Mouse (Mus musculus): Measurements from ENCODE around the gene Nln. TPM values are rescaled to one million over a fixed set of nuclear protein-coding genes. Genes with fewer than 3 reads are reported as not detected.

Gene Nln
- polyA plus RNA-seq, 1 experiment, result 2.6 TPM

DNA sequence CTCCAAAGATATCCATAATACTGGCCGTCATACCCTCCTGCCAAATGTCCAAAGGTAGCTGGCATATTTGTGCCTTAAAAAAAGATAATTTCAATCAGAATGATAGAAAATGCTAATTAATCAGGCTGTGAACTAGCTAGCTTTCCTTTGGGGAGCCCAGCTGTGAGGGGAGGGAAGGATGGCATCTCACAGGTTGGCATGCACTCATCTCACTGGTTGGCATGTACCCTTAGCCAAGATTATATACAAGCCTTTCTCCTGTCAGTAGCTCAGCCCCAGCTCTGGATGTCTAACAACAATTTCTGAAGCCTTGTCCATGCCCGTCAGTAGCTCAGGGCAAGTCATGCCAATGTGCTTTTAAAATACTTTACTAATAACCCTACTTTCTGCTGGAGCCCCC lies 73.8 kb downstream of the Nln start:
- no peaks in the 10 kb centered on the region for H3K36me3 ChIP-seq (ENCODE audit: control insufficient read depth, insufficient read depth, low read length)
- H3K27ac ChIP-seq (ENCODE audit: control insufficient read depth, insufficient read depth, low read length), result no peak overlapping the region
- no peak overlapping the region for H3K4me3 ChIP-seq (ENCODE audit: control insufficient read depth, insufficient read depth, low read length)
- DNase-seq, result no peak
- 96% methylated on average over 2 of the region's 2 CpGs for WGBS
- H3K27me3 ChIP-seq (ENCODE audit: control insufficient read depth, insufficient read depth, low read length), result no peaks in the 10 kb centered on the region
- H3K4me1 ChIP-seq (replicated peaks; ENCODE audit: control insufficient read depth, insufficient read depth, low read length), result peaks cover 1% of the 10 kb centered on the region; the same call in 1 of the 2 replicates
- no peak for TF ChIP-seq CTCF (IDR thresholded peaks at IDR 0.05; ENCODE audit: borderline replicate concordance, control insufficient read depth, extremely low read depth, insufficient read depth, low read length, poor library complexity)

DNA sequence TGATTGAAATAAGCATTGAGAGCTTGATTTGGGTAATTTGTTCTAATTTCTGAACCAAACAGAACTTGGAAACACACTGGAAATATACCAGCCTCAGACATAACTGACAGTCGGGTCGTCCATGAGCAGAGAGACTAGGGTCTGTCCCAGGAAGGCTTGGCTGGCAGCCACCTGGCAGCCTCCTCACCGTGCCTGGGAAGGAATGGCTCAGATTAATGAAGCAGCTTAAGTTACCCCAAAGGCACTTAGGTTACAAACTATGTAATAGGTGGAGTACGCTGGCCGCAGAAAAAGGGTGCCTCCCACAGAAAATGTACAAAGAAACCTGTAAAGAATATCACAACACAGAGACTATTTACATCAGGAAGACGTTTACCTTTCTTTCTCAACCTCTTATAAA lies 74.6 kb downstream of the Nln start:
- H3K27me3 ChIP-seq (ENCODE audit: control insufficient read depth, insufficient read depth, low read length), result no peaks in the 10 kb centered on the region
- 91% methylated on average over 6 of the region's 6 CpGs for WGBS
- no peaks in the 10 kb centered on the region; the same call in 1 of the 2 replicates for H3K4me1 ChIP-seq (replicated peaks; ENCODE audit: control insufficient read depth, insufficient read depth, low read length)
- no peaks in the 10 kb centered on the region for H3K36me3 ChIP-seq (ENCODE audit: control insufficient read depth, insufficient read depth, low read length)
- TF ChIP-seq POLR2A (IDR thresholded peaks at IDR 0.05; ENCODE audit: control insufficient read depth, extremely low read depth, insufficient read depth, low read length, poor library complexity), result no peak
- TF ChIP-seq CTCF (IDR thresholded peaks at IDR 0.05; ENCODE audit: borderline replicate concordance, control insufficient read depth, extremely low read depth, insufficient read depth, low read length, poor library complexity), result no peak
- H3K27ac ChIP-seq (ENCODE audit: control insufficient read depth, insufficient read depth, low read length), result no peak overlapping the region
- DNase-seq, result no peak
- no peak overlapping the region for H3K4me3 ChIP-seq (ENCODE audit: control insufficient read depth, insufficient read depth, low read length)

DNA sequence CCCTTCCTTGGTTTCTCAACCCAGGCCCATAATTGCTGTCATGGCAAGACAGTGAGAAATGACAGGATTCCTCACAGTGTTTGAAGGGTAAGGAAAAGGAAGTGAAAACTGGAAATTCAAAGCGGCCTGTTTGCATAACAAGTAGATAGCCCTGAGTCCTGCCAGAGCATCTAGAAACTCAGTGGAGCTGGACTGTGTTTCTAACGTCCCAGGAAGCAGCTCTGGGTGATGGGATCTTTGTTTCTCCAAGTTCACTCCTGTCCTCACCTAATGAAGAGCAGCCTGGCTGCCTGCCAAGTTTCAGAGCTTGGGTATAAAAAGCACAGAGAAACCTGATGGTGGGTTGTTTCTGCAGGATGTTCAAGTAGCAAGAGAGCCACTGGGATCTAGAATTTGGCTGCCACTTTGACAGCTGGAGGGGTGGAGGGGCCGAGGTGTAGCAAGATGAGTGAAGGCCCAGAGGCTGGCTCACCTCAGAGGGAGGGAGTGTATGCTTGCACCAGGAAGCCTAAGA lies 76.7 kb downstream of the Nln start:
- Histone ChIP-seq H3K4me1 (replicated peaks; ENCODE audit: control insufficient read depth, insufficient read depth, low read length) (no peaks in the 10 kb centered on the region), H3K4me3 (ENCODE audit: control insufficient read depth, insufficient read depth, low read length) (no peak overlapping the region), H3K27me3 (ENCODE audit: control insufficient read depth, insufficient read depth, low read length) (no peaks in the 10 kb centered on the region), H3K36me3 (ENCODE audit: control insufficient read depth, insufficient read depth, low read length) (no peaks in the 10 kb centered on the region), H3K27ac (ENCODE audit: control insufficient read depth, insufficient read depth, low read length) (no peak overlapping the region)
- TF ChIP-seq POLR2A (IDR thresholded peaks at IDR 0.05; ENCODE audit: control insufficient read depth, extremely low read depth, insufficient read depth, low read length, poor library complexity) (no peak), CTCF (IDR thresholded peaks at IDR 0.05; ENCODE audit: borderline replicate concordance, control insufficient read depth, extremely low read depth, insufficient read depth, low read length, poor library complexity) (no peak)
- DNase-seq, result no peak
- WGBS, result 54% methylated on average over 3 of the region's 3 CpGs

DNA sequence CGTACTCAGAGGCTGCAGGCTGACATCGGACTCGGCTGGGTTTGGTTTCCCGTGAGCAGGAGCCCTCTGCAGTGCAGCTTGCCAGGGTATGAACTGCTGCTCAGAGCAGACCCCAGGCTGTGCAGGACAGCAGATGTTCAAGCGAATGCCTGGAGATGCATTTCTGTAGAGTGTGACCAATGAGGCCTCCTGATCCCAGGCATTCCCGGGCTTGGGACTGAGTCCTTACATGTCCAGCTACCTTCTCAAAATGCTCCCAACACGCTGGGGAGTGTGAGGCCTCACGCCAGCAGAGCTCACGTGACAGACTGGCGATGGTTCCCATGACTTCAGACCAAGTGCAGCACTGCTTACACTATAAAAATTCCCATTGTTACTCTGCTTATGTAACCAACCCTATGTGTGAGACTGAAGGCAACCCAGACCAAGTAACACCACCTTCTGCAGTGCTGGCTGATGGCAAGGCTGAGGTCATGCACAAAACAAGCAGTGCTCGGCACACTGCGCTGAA lies 77.5 kb downstream of the Nln start:
- WGBS, result 94% methylated on average over 12 of the region's 12 CpGs
- no peak overlapping the region for H3K27ac ChIP-seq (ENCODE audit: control insufficient read depth, insufficient read depth, low read length)
- DNase-seq, result no peak
- H3K27me3 ChIP-seq (ENCODE audit: control insufficient read depth, insufficient read depth, low read length), result no peaks in the 10 kb centered on the region
- H3K4me3 ChIP-seq (ENCODE audit: control insufficient read depth, insufficient read depth, low read length), result no peak overlapping the region
- no peaks in the 10 kb centered on the region for H3K4me1 ChIP-seq (replicated peaks; ENCODE audit: control insufficient read depth, insufficient read depth, low read length)
- TF ChIP-seq CTCF (IDR thresholded peaks at IDR 0.05; ENCODE audit: borderline replicate concordance, control insufficient read depth, extremely low read depth, insufficient read depth, low read length, poor library complexity), result no peak
- no peak for TF ChIP-seq POLR2A (IDR thresholded peaks at IDR 0.05; ENCODE audit: control insufficient read depth, extremely low read depth, insufficient read depth, low read length, poor library complexity)
- H3K36me3 ChIP-seq (ENCODE audit: control insufficient read depth, insufficient read depth, low read length), result no peaks in the 10 kb centered on the region

DNA sequence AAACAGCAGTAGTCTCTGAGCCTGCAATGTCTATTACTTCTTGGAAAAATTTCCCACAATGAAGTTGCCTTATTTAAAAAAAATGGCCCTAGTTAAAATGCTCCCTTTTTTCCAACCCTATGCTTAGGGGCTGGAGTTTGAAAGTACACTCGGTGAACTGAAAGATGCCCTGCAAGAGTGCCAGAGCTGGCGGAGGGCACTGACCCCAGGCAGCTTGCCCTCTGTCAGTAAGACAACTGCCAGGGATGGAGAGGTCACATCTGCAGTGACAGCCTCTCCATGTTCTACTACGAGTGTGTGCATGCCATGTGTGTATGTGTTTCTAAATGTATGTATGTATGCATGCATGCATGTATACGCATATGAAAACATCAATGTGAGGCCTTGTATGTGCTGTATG lies 78.5 kb downstream of the Nln start:
- DNase-seq, result no peak
- Histone ChIP-seq H3K4me3 (ENCODE audit: control insufficient read depth, insufficient read depth, low read length) (no peak overlapping the region), H3K36me3 (ENCODE audit: control insufficient read depth, insufficient read depth, low read length) (no peaks in the 10 kb centered on the region), H3K27ac (ENCODE audit: control insufficient read depth, insufficient read depth, low read length) (no peak overlapping the region), H3K27me3 (ENCODE audit: control insufficient read depth, insufficient read depth, low read length) (no peaks in the 10 kb centered on the region), H3K4me1 (replicated peaks; ENCODE audit: control insufficient read depth, insufficient read depth, low read length) (no peaks in the 10 kb centered on the region)
- WGBS, result 97% methylated on average over 4 of the region's 4 CpGs
- TF ChIP-seq CTCF (IDR thresholded peaks at IDR 0.05; ENCODE audit: borderline replicate concordance, control insufficient read depth, extremely low read depth, insufficient read depth, low read length, poor library complexity), result no peak
- no peak for TF ChIP-seq POLR2A (IDR thresholded peaks at IDR 0.05; ENCODE audit: control insufficient read depth, extremely low read depth, insufficient read depth, low read length, poor library complexity)

DNA sequence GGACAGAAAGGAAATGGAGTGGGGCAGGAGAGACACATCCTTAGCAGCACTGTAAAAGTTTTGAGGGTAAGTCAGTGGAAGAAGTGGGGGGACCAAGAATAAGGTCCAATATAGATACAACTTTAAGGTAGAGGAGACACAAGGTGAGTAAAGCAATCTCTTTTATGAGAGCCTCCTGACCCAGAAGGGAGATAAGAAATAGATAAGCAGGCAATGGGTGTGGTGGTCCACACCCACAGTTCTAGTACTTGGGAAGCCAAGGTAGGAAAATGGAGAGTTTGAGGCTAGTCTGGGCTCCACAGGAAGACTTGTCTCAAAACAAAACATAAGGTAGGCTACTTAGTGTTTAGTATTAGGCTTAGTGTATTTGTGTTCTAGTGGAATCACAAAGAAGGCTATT lies 79.9 kb downstream of the Nln start:
- TF ChIP-seq POLR2A (IDR thresholded peaks at IDR 0.05; ENCODE audit: control insufficient read depth, extremely low read depth, insufficient read depth, low read length, poor library complexity) (no peak), CTCF (IDR thresholded peaks at IDR 0.05; ENCODE audit: borderline replicate concordance, control insufficient read depth, extremely low read depth, insufficient read depth, low read length, poor library complexity) (no peak)
- H3K36me3 ChIP-seq (ENCODE audit: control insufficient read depth, insufficient read depth, low read length), result no peaks in the 10 kb centered on the region
- no peaks in the 10 kb centered on the region for H3K27me3 ChIP-seq (ENCODE audit: control insufficient read depth, insufficient read depth, low read length)
- no peak for DNase-seq
- H3K27ac ChIP-seq (ENCODE audit: control insufficient read depth, insufficient read depth, low read length), result no peak overlapping the region
- no peak overlapping the region for H3K4me3 ChIP-seq (ENCODE audit: control insufficient read depth, insufficient read depth, low read length)
- H3K4me1 ChIP-seq (replicated peaks; ENCODE audit: control insufficient read depth, insufficient read depth, low read length), result no peaks in the 10 kb centered on the region

DNA sequence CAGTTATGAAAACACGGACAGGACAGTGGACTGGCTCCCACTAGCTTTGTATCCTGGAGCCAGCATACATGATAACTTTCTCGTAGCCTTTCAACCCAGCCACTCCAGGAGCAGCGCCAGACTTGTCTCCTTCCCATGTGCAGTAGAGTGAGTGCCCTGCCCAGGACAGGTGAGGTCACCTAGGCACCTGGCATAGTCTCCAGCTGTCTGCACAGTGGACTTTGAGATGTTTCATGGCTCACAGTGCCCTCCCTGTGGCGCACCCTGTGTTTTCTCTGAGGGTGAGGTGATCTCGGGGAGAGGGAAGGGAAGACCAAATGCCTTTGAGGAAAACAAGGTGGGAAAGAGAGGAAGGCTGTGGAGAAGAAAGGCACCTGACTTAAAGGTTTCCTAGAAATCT lies 80.3 kb downstream of the Nln start:
- WGBS, result 93% methylated on average over 5 of the region's 5 CpGs
- no peak for DNase-seq
- H3K36me3 ChIP-seq (ENCODE audit: control insufficient read depth, insufficient read depth, low read length), result no peaks in the 10 kb centered on the region

More for the DNA sequence above, 80.3 kb downstream of the Nln start:
- Histone ChIP-seq H3K4me3 (ENCODE audit: control insufficient read depth, insufficient read depth, low read length) (no peak overlapping the region), H3K27ac (ENCODE audit: control insufficient read depth, insufficient read depth, low read length) (no peak overlapping the region), H3K4me1 (replicated peaks; ENCODE audit: control insufficient read depth, insufficient read depth, low read length) (no peaks in the 10 kb centered on the region), H3K27me3 (ENCODE audit: control insufficient read depth, insufficient read depth, low read length) (no peaks in the 10 kb centered on the region)
- no peak for TF ChIP-seq POLR2A (IDR thresholded peaks at IDR 0.05; ENCODE audit: control insufficient read depth, extremely low read depth, insufficient read depth, low read length, poor library complexity)
- no peak for TF ChIP-seq CTCF (IDR thresholded peaks at IDR 0.05; ENCODE audit: borderline replicate concordance, control insufficient read depth, extremely low read depth, insufficient read depth, low read length, poor library complexity)

Measured in thymus, adult 2 months (tissue).